Mouse (Mus musculus) hindbrain, postnatal 0 days (tissue): ENCODE results near the gene Gm13103. TPM values are rescaled to one million over a fixed set of nuclear protein-coding genes. Genes with fewer than 3 reads are reported as not detected.
"Not testable (repeated sequence)": the region's sequence is repeated elsewhere in the genome, so short reads cannot be mapped to it uniquely, and the experiment has no call there.

Experiments used
- ATAC-seq: fragments of 200-750 bp; cut with Nextera tagmentation; 2 replicates; pipeline ENCODE4 v1.8.0; 2017; ENCODE audit warnings: mild to moderate bottlenecking, moderate TSS enrichment, moderate library complexity
- DNase-seq: peaks from one replicate; pipeline ENCODE4 v3.0.0-alpha.2; 2015; ENCODE audit warnings: low spot score
- H3K27ac ChIP-seq: fragments of 300-500 bp; sonication (generic); 2 replicates; pipeline ENCODE4 v1.5.1; 2014; ENCODE audit warnings: mild to moderate bottlenecking
- H3K27me3 ChIP-seq: fragments of 300-500 bp; sonication (generic); 2 replicates; pipeline ENCODE4 v1.6.1; 2014; ENCODE audit warnings: low read length, mixed read lengths; ENCODE audit not compliant: insufficient read depth
- H3K36me3 ChIP-seq: fragments of 300-500 bp; sonication (generic); 2 replicates; pipeline ENCODE4 v1.6.1; 2014; ENCODE audit warnings: low read length, mixed read lengths; ENCODE audit not compliant: insufficient read depth
- H3K4me1 ChIP-seq: fragments of 300-500 bp; sonication (generic); 2 replicates; pipeline ENCODE4 v1.6.1; 2014; ENCODE audit warnings: antibody characterized with exemption, low read length, mixed read lengths; ENCODE audit not compliant: insufficient read depth
- H3K4me2 ChIP-seq: fragments of 300-500 bp; sonication (generic); 2 replicates; pipeline ENCODE4 v1.6.1; 2014; ENCODE audit warnings: low read depth, mild to moderate bottlenecking, low read length, moderate library complexity, mixed read lengths
- H3K4me3 ChIP-seq: fragments of 300-500 bp; sonication (generic); 2 replicates; pipeline ENCODE4 v1.5.1; 2014; ENCODE audit warnings: low read length
- H3K9ac ChIP-seq: fragments of 300-500 bp; sonication (generic); replicated peaks from 2 replicates; pipeline ENCODE4 v1.6.1; 2014; ENCODE audit warnings: mild to moderate bottlenecking, low read length, moderate library complexity, mixed read lengths
- H3K9me3 ChIP-seq: fragments of 300-500 bp; sonication (generic); 2 replicates; pipeline ENCODE4 v1.6.1; 2016; ENCODE audit warnings: low read length, mixed read lengths
- CTCF ChIP-seq: IDR thresholded peaks from 2 replicates; pipeline ENCODE4 v1.5.1; 2016; ENCODE audit warnings: antibody characterized with exemption, control low read depth, low read depth
- WGBS: fragments of 180-500 bp; shearing (Covaris S2); extraction: QIAGEN DNeasy Blood & Tissue Kit; methylation state at CpG from one replicate; pipeline ENCODE4 v1.1.7; 2014; 5-methylcytosine and 5-hydroxymethylcytosine counted together
- polyA plus RNA-seq: library from polyadenylated mRNA; unstranded; fragments of >200 nt; fragmentation: Nextera tagmentation; extraction: Ambion mirVana; gene quantifications from 2 replicates; pipeline ENCODE4 v1.2.1, GENCODE M21; 2015
- total RNA-seq: library from RNA; depleted of rRNA; stranded (reverse); fragments of >200 nt; gene quantifications from 2 replicates; pipeline ENCODE4 v1.2.3, GENCODE M21; 2014; rRNA removed

Gm13103 gene
- total RNA-seq = not detected in 2 replicates
- not detected in 2 replicates for polyA plus RNA-seq

- not testable (repeated sequence) for H3K27ac ChIP-seq, H3K4me2 ChIP-seq, H3K4me1 ChIP-seq, H3K9me3 ChIP-seq, H3K27me3 ChIP-seq, ATAC-seq, H3K4me3 ChIP-seq, H3K9ac ChIP-seq, DNase-seq, H3K36me3 ChIP-seq
These were observed at the start of gene Gm13103 for GRCm38 (mm10) chr4:143846197-143846596. Gm13103 (plus strand) TSS chr4:143846497.

DNA sequence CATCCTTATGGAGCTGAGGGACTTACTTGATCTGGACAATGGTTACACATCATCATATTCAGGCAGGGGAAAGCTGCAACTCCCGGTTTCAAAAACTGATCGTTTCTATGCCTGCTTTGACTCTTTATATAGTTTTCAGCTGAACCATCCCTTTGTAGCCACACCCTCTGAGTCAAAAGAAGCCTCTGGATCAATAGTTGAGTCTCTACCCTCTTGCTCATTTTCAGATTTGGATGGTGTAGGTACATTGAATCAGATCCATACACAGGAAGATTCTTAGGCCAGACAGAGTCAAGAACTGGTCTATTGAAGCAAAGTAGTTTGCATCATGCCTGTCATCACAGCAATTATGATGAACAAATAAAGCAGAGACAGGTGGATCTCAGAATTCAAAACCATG is 30.3 kb upstream of the Gm13103 start, which contains the start of gene Gm13084:
Gm13084 (minus strand) TSS at position 101 of the 400 bp plus-strand sequence.
- Histone ChIP-seq H3K9ac (no peak within 1 kb of the TSS), H3K27ac (no peak within 1 kb of the TSS), H3K27me3 (no peaks in the 10 kb centered on the region), H3K4me1 (no peaks in the 10 kb centered on the region), H3K36me3 (no peaks in the 10 kb centered on the region), H3K4me3 (no peak within 1 kb of the TSS), H3K4me2 (no peak within 1 kb of the TSS), H3K9me3 (peaks cover 16% of the 10 kb centered on the region)
- ATAC-seq (no peak), DNase-seq (no peak)
- TF ChIP-seq CTCF = no peak
- 73% methylated on average over 2 of the region's 2 CpGs for WGBS

DNA sequence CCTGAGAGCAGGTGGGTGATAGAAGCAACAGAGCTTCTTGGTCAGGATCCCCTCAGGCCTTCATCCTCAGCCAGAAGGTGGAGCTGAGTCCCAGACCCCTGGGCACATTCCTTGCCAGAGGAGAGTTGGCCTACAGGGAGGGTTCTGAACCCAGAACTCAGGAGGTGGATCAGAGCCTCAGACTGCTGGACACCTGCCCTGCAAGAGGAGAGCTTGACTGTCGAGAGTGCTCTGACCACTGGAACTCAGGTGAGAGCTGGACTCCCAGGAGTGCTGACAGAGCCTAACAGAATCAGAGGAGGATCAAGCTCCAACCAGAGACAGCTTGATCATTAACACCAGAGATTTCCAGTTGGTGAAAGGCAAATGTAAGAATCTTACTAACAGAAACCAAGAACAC is 36.1 kb downstream of the Gm13103 start:
- ATAC-seq, DNase-seq, H3K9me3 ChIP-seq, H3K27ac ChIP-seq, H3K9ac ChIP-seq, H3K27me3 ChIP-seq, H3K4me3 ChIP-seq, H3K4me2 ChIP-seq, H3K36me3 ChIP-seq, H3K4me1 ChIP-seq: not testable (repeated sequence)
- 80% methylated on average over 1 of the region's 1 CpGs for WGBS

- not testable (repeated sequence) for H3K36me3 ChIP-seq, H3K4me2 ChIP-seq, H3K9me3 ChIP-seq, ATAC-seq, H3K27ac ChIP-seq, H3K27me3 ChIP-seq, H3K4me3 ChIP-seq, H3K9ac ChIP-seq, H3K4me1 ChIP-seq, DNase-seq
- WGBS = 77% methylated on average over 3 of the region's 3 CpGs
These were observed 48.1 kb downstream of the Gm13103 start for GRCm38 (mm10) chr4:143894406-143894805.

- not testable (repeated sequence) for H3K9ac ChIP-seq, H3K36me3 ChIP-seq, H3K27me3 ChIP-seq, H3K4me1 ChIP-seq, H3K27ac ChIP-seq, ATAC-seq, H3K4me2 ChIP-seq, DNase-seq, H3K9me3 ChIP-seq, H3K4me3 ChIP-seq
- WGBS = 82% methylated on average over 1 of the region's 1 CpGs
These were observed 54.0 kb downstream of the Gm13103 start, which contains the start of gene Pramef6 for GRCm38 (mm10) chr4:143900280-143900679. Pramef6 (minus strand) TSS chr4:143900380.

Other genes with a start within 250 kb of the Gm13103 start
- gene Gm13083, start 231.5 kb upstream of the Gm13103 start, total RNA-seq = not detected in 2 replicates
- not detected in 2 replicates for gene Gm13083, start 231.5 kb upstream of the Gm13103 start, polyA plus RNA-seq
- gene Gm13088, start 189.3 kb upstream of the Gm13103 start, total RNA-seq = not detected in 2 replicates
- not detected in 2 replicates for gene Gm13088, start 189.3 kb upstream of the Gm13103 start, polyA plus RNA-seq
- not detected in 2 replicates for gene Gm13089, start 143.8 kb upstream of the Gm13103 start, total RNA-seq
- not detected in 2 replicates for gene Gm13089, start 143.8 kb upstream of the Gm13103 start, polyA plus RNA-seq
- not detected in 2 replicates for gene Gm13078, start 127.0 kb upstream of the Gm13103 start, total RNA-seq
- not detected in 2 replicates for gene Gm13078, start 127.0 kb upstream of the Gm13103 start, polyA plus RNA-seq
- not detected in 2 replicates for gene Gm13023, start 57.1 kb upstream of the Gm13103 start, total RNA-seq
- not detected in 2 replicates for gene Gm13023, start 57.1 kb upstream of the Gm13103 start, polyA plus RNA-seq
- not detected in 2 replicates for gene Gm13084, start 30.4 kb upstream of the Gm13103 start, total RNA-seq
- gene Gm13084, start 30.4 kb upstream of the Gm13103 start, polyA plus RNA-seq = not detected in 2 replicates
- gene Pramef6, start 53.9 kb downstream of the Gm13103 start, total RNA-seq = not detected in 2 replicates
- gene Pramef6, start 53.9 kb downstream of the Gm13103 start, polyA plus RNA-seq = not detected in 2 replicates
- not detected in 2 replicates for gene Pramef25, start 104.5 kb downstream of the Gm13103 start, total RNA-seq
- not detected in 2 replicates for gene Pramef25, start 104.5 kb downstream of the Gm13103 start, polyA plus RNA-seq
- not detected in 2 replicates for gene Gm13101, start 120.5 kb downstream of the Gm13103 start, total RNA-seq
- gene Gm13101, start 120.5 kb downstream of the Gm13103 start, polyA plus RNA-seq = not detected in 2 replicates
- gene Pramef17, start 147.9 kb downstream of the Gm13103 start, total RNA-seq = not detected in 2 replicates
- gene Pramef17, start 147.9 kb downstream of the Gm13103 start, polyA plus RNA-seq = not detected in 2 replicates
- gene Pramel4, start 212.6 kb downstream of the Gm13103 start, total RNA-seq = not detected in 2 replicates
- gene Pramel4, start 212.6 kb downstream of the Gm13103 start, polyA plus RNA-seq = not detected in 2 replicates